Mouse (Mus musculus) ovary, adult 18-20 months (tissue): Measurements from ENCODE around the gene Srebf2.

Source experiments
- DNase-seq: peaks from one replicate; pipeline ENCODE4 v3.0.0; 2022; ENCODE audit warnings: low spot score, mixed read lengths

Srebf2 gene

DNA sequence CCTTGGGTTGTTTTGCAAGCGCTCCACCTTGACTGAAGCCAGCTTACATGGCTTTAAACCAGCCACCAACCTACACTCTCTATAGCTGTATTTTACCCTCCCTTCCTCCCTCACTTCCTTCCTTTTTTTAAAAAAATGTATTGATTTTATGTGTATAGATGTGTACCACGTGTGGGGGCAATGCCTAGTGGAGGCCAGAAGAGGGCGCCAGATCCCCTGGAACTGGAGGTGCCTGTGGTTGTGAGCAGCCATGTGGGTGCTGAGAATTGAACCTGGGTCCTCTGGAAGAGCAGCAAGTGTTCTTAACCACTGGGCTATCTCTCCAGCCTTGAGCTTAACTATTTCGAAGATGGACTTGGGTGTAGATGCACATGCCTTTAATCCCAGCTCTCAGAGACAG, 35.3 kb downstream of the Srebf2 start:
- no peak for DNase-seq

DNA sequence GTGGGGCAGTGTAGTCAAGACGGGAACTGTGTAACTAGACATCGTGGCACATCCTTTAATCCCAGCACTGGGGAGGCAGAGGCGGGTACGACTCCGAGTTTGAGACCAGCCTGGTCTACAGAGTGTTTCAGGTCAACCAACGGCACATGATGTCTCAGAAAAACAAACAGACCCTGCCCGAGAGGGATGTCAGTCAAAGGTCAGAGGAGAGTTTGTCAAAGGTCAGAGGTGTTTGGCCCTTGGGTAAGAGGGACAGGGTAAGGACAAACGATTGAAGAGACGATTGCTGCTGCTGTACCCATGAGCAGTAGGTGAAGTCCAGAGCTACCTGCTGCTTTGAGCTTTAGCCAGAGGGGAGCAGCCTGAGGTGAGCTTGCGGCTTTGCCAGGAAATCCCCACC, 36.6 kb downstream of the Srebf2 start:
- DNase-seq: no peak

DNA sequence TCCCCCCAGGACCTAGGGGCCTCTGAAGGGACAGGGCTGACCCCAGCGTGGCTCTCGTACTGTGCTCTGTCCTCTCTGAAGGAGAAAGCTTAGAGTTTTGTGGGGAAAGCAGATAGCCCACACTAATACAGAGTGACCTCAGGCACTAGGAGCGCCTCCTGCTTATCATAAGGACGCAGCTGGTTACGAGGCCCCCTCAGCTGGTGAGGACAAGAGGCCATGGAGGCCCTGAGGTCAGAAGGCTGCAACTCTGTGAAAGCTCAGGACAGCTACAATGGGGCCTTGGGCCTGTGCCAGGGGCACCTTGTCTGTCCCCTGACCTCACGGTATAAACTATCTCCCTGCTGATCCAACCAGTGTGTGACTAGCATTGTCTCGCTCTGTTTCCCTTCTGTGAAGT, 37.2 kb downstream of the Srebf2 start:
- no peak for DNase-seq

DNA sequence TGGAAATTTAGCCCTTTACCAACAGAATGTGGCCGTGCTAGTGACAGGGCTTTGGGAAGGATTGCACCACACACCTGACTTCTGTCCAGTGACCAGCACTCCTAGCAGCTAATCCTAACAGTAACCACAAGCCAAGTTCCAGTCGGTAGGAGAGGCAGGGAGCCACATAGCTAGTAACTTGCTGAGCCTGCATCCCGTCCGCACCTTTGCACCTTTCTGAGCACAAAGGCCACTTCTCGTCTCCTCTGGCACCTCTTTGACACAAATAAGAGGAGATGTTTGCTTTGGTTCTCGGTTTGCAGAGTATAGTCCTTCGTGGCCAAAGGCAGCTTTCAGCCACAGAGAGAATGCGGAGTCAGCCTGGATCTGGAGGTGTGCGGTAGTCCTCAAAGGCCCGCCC, 37.7 kb downstream of the Srebf2 start:
- DNase-seq: no peak

DNA sequence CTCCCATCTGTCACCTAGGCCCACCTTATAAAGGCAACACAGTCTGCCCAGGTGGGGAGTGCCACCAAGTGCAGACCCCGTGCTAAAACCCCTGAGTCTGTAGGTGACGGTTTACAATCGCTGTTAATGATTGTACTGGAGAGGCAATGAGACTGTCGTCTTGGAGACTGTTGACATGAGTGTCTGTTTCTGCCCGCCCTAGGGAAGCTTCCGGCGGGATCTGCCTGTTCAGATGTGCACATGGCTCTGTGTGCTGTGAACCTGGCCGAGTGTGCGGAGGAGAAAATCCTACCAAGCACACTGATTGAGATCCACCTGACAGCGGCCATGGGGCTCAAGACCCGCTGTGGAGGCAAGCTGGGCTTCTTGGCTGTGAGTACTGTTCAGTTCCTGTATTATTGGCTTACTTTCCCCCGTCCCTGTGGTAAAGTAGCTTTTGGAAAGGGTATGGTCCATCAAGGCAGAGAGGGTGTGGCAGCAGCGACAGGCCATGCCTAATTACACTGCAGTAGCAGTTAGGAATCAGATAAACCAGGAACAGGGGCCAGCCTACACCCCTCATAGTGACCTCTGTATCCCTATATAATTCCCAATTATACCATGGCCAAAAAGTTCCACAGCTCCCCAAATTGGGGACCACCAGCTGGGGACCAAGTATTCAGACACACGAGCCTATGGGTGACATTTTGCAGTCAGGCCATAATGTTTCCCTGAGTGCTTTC, 38.2 kb downstream of the Srebf2 start:
- no peak for DNase-seq

DNA sequence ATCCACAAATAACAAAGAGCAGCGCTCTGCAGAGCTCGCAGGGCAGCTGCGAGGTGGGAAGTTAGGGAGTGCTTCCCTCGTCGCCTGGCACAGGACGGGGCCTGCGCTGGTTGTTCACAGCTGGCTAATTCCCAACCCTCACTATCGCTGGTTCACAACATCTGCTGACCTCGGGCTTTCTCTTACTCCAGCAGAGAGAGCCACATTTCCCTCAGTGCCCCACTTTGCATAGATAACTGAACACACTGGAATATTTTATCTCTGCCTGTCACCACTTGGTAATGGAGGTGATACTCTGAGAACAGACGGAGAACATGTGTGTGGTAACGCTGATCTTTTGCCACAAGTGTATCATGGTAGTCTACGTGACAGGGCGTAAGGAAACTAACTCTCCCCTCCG, 39.1 kb downstream of the Srebf2 start:
- DNase-seq: no peak

DNA sequence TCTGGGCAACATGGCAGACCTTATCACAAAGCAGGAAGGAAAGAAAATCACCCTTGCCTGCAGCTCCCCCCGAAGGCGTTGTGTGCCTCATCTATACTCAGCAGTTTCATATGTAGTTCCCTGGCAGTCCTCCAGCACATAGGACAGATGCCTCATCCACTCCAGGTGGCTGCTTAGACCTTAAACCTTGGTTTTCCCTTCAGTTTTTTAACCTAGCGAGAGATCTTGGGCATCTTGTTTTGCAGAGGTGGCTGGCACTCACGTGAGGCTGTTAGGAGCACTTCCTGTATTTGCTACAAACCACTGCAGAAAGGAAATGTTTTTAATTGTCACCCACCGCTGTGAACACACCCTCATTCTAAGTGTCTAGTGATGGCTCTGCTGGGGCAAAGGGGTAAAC, 40.0 kb downstream of the Srebf2 start:
- DNase-seq: no peak

DNA sequence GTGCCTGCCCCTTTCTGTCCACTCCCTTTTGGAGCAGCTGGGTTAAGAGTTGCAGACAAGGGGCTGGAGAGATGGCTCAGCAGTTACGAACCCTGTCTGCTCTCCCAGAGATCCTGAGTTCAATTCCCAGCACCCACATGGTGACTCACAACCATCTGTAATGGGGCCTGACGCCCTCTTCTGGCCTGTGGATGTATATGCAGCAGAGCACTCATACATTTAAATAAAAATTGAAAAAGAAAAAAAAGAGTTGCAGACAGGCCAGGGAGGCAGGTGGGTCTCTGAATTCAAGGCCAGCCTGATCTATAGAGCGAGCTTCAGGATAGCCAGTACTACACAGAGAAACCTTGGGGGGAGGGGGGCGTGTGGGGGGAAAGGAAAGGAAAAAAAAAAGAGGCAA, 40.4 kb downstream of the Srebf2 start:
- DNase-seq: no peak

DNA sequence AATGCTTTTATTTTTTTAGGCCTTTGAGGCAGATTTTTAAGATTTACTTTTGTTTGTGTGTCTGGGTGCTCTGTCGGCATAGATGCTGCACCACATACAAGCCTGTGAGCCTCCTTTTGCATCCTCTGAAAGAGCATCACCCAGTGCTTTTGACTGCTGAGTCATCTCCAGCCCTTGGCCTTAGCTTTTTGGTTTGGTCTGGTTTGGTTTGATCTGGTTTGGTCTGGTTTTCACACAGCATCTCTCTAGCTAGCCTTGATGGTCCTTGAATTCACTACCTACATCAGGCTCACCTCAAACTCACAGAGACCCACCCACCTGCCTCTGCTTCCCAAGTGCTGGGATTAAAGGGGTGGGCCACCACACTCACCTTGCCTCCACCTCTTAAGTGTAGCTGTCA, 40.9 kb downstream of the Srebf2 start:
- DNase-seq: no peak

DNA sequence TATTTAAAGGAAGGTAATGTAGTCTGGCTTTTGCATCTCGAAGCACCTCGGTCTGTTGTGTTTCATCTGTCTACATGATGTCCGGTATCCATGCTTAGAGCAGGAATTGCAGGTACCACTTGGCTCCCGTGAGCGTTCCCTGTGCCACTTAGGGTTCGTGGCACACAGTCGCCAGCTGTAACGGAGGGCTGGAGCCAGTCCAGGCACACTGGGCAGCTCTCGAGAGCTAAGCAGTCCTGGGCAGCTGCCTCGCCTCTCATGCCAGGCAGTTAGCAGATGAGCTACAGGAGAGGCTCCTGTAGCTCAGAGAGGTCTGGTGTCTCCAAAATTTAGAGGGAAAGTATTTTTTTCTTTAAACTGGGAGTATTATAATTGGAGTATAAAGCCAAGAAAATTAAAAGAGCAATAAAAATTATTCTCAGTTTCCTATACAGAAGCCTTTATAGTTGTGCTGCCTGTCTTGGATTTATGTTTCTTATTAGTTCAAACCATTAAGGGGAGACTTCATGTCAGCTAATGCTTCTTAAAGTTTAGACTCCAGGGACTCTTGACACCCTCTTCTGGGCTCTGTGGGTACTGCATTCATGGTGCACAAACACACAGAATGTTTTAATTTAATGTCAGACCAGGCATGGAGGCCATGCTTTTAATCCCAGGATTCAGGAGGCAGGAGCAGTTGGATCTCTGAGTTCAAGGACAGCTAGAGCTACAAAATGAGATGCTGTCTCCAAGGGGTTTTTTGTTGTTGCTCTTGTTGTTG, 41.7 kb downstream of the Srebf2 start:
- DNase-seq: no peak

DNA sequence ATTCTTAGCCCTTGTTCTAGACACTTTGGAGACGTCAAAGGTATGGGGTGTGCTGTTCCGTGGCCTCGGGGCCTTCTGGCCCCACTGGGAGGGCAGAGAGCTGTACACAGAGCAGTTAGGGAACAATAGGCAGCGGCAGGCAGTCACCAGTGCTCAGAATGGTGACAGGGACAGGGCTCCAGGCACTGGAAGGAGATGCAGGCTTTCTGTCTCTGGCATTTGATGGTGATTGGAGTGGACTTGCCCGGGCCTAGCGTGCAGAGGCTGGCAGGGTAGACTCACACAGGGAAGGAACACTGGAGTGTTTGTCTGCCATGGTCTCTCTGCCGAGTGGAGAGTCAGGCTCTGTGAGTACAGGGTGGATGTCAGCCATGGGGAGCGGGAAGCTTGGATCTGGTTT, 45.6 kb downstream of the Srebf2 start:
- DNase-seq: no peak

DNA sequence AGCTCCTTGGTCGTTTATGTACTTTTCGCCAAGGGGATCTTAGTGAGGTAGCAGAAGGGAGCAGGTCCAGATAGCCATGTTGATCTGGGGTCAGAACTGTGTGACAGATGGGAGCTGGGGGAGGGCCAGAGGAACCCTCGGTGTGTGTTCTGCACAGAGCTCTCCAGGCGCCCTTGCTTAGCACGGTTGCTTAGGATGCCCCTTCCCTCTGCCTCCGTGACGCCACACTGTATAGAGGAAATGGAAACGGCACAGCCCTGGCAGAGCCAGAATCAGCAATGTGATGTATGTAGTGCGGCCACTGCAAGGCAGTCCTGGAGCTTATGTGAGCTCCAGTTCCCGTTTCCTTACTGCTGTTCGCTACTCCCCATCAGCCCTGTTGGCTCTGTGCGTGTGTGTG, 49.3 kb downstream of the Srebf2 start:
- no peak for DNase-seq

DNA sequence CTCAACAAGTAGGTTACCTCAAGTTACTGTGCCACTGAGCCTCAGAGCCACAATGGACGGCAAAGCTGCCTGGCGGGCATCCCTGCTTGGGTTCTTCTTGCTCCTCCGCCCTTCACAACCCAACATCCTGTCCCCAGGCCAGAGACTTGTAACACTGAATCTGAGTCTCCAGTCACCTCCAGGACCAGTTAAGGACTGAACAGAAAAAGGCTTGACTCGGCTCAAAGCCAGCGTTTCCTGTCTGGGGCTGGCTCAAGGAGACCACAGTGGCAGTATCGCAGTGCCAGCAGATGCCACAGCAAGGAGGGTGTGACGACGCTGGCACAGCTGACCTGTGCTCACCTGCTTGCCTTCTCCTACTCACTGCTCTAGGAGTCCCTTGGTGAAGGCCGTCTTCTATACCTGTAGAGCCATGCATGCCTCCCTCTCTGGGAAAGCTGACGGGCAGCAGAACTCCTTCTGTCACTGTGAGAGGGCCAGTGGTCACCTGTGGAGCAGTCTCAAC, 50.3 kb downstream of the Srebf2 start:
- no peak for DNase-seq

DNA sequence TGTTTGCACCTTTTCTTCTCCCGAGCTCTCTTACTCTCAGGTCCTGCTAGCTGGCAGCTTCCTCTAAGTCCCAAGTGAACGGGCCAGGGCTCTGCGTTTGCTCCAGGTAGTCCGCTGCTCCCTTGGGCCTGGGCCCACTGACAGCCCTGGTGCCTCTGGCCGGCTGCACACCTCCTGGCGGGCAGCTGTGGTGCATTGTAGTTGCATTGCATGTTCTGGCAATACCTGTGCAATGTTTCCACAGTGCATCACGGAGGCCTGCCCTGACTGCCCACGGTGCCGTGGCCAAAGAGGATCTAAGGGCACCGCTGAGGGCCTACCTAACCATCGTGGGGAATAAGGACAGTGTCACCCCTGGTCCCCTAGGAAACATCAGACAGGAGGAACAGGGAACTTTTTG, 51.0 kb downstream of the Srebf2 start:
- DNase-seq: no peak

DNA sequence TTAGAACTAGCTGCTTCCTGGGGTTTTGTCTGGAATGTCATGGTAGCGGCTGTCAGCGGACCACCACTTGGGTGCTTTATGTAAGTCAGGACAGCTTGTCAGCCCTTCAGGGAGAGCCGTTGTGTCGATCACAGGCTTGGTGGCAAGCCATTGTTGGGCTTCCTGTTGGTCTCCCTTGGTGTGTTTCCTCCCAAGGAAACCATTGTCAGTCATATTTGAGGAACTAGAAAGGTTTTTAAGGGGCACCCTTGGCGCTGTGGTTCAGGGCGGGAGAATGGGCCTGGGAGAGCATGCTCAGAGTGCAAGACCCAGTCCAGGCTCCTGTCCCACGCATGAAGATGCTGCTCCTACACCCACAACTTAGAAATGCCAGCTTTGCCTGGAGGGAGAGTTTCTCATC, 51.4 kb downstream of the Srebf2 start:
- DNase-seq: no peak

DNA sequence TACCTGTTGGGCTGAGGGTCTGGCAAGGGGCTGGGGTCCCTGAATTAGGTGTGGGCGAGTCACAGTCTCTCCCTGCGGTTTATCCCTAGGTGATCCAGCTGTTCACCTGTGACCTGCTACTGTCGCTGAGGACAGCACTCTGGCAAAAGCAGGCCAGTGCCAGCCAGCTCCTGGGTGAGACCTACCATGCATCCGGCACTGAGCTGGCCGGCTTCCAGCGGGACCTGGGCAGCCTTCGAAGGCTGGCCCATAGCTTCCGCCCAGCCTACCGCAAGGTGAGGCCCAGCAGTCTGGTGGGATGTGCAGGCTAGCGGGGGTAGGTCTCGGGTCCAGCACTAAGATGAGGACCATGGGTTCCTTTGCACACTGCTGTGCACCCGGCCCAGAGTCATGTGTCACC, 52.6 kb downstream of the Srebf2 start:
- DNase-seq: no peak

DNA sequence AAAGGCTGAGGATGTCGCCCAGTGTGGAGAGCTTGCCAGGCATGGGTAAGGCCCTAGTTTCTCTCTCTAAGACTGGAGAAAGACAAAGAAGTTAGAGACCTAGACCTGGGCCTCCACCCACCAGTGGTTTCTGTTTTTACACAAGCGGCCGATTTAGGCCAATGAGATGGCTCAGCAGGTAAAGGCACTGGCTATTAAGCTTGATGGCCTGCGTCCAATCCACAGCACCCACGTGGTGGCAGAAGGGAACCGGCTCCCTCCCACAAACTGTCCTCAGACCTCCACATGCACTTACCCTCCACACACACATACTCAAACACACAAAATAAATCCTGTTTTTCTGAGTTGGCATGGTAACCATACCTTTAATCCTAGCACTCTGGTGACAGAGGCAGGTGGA, 55.1 kb downstream of the Srebf2 start:
- no peak for DNase-seq

DNA sequence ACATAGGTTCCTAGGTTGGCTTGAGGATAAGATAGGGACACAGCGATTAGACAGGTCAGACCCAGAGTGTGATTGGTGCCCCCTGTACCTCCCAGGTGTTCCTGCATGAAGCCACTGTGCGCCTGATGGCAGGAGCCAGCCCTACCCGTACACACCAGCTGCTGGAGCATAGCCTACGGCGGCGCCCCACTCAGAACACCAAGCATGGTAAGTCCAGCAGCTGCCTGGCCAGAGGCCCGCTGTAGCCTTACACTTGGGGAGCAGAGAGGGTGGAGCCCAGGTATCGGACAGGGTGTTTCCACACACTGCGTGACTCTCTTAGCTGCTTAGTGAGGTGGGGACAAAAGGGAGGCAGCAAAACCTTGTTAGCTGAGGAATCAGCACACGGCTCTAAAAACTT, 56.1 kb downstream of the Srebf2 start:
- no peak for DNase-seq

DNA sequence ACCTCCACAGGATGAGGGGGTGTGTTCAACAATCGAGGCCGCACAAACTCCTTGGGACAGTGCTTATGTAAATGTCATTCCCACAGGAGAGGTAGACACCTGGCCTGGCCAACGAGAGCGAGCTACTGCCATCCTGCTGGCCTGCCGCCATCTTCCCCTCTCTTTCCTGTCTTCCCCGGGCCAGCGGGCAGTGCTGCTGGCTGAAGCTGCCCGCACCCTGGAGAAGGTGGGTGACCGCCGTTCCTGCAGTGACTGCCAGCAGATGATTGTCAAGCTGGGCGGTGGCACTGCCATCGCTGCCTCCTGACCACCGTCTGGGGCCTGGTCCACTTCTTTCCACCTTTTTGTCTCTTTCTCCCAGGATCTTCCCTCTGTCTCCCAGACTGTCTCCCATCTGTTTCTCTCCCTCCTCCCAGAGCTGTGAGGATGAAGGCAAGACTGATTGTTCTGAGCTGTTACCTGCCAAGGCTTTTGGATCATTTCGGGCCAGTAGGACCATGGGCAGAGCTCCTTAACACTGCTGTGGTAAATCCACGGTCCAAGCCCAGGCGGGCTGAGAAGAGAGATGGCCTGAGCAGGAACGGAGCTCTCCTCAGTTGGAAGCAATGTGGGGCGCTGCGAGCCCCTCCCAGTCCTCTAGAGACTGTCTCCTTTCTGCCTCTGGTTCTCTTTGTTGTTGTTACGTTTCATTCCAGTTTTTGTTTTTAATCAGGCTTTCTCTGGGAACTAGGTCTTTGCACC, 56.8 kb downstream of the Srebf2 start:
- no peak for DNase-seq

DNA sequence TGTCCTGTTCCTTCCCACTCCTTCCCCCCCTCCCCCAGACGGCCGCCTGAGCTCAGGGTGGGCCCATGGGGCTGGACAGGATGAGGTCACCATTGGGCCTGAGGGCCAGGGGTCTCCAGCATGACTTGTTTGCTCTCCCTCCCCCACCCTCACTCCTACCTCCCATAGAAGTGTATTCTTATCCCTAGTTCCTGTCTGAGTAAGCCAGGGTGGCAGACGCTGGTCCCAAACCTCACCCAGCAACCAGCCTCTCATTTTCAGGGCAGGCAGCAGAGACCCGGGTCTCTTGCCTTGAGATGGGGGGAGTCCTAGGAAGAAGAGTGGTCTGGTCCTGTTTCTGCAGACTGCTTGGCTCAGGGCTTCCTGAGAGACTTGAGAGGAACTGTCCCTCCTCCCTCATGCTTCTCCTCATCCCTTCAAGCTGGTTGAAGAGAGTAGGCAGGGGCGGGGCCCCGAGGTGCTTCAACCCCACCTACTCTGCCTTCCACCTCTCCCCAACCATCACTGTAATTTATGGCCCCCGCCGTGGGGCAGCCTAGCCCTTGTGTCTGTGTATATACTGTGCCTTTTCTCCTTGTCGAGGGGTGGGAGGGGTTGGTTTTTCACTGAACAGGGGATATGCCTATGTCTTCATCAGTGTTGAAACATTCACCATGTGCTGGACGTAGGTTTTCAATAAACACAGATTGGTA, 57.8 kb downstream of the Srebf2 start:
- DNase-seq: no peak

DNA sequence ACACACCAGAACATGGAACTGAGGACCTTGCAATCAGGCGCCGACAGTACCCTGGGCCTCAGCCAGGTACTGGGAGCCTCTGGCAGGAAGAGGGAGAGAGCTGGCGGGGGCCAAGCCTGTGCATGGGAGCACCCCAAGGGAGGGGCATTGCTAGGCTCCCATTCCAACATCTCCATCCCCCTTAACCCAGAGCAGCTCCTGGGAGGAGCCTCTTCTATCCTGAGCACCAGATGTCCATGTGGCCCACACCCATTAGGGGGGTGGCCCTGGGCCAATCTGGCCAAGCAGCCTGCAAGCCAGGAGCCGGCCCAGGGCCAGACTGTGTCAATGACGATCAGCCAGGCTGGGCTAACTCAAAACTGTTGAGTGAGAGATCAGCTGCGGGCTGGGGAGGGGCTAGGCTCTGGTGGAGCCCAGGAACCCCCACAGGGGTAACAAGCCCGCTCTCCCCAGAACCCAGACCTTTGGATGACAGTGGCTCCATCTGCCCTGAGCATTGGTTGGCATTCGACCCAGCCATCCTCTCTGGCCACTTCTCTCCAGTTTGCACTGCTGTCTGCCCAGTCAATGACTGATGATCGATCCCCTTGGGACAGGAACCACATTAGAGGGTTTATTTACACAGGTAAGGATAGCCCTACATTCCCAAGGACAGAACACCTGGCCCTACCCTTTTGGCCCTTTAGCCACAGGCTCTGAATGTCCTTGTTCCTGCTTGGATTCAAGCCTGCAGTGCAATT, 59.6 kb downstream of the Srebf2 start:
- peak; percentile 30 for DNase-seq

DNA sequence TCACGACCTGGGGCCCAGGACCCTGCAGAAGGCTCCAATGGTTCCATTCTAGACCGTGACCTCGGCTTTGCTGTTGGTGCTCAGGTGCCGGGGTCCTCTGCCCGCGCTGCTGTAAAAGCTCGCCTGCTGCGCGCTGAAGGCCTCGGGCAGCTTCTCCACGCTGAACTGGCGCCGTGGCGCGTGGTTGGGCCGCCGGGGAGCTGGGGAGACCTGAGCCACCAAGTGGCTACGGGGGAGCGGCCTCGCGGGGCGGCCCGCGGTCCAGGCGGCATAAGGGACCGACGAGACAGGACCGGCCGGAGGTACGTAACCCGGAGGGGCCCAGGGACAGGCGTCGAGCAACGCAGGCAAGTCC, 60.1 kb downstream of the Srebf2 start:
- DNase-seq: no peak
